Mouse (Mus musculus): ENCODE results near the gene Brinp2. TPM values are rescaled to one million over a fixed set of nuclear protein-coding genes. Genes with fewer than 3 reads are reported as not detected.
A peak's percentile ranks its signal among the peaks of the same experiment; 100 is the strongest.

Brinp2 gene
- total and polyA plus RNA-seq, 3 experiments: 0.03 TPM; not detected in 2

- peaks cover 20 to 21% of the 10 kb centered on the region in 2 experiments for H3K4me1 ChIP-seq (ENCODE audit: control insufficient read depth in 1 of 2, insufficient read depth in 2 of 2, low read length in 2 of 2)
- no peaks in the 10 kb centered on the region; a peak in 1 of 4 replicates for H3K36me3 ChIP-seq (ENCODE audit: control insufficient read depth in 1 of 2, insufficient read depth in 2 of 2, low read length in 2 of 2)
- no peaks in the 10 kb centered on the region for H3K27me3 ChIP-seq (ENCODE audit: control insufficient read depth in 1 of 2, insufficient read depth in 2 of 2, low read length in 2 of 2)
- no peaks in the 10 kb centered on the region for H3K79me2 ChIP-seq (ENCODE audit: control insufficient read depth, insufficient read depth, low read length, poor library complexity)
- H3K27ac ChIP-seq (ENCODE audit: control insufficient read depth, low read depth, low read length): no peak overlapping the region
- no peak overlapping the region for H3K9ac ChIP-seq (ENCODE audit: control insufficient read depth, low read depth, low read length, poor library complexity, severe bottlenecking)
- DNase-seq (ENCODE audit: low read depth, low spot score): no peak
- no peak for TF ChIP-seq SMC3 (IDR thresholded peaks at IDR 0.05; ENCODE audit: low read depth, low read length)
- TF ChIP-seq ZC3H11A (IDR thresholded peaks at IDR 0.05; ENCODE audit: low read depth, low read length): no peak
- no peak for TF ChIP-seq BHLHE40 (IDR thresholded peaks at IDR 0.05; ENCODE audit: borderline replicate concordance, low read depth, low read length)
- TF ChIP-seq MYC (IDR thresholded peaks at IDR 0.05; ENCODE audit: low read depth, low read length): no peak
- TF ChIP-seq ZKSCAN1 (IDR thresholded peaks at IDR 0.05; ENCODE audit: low read depth, low read length): no peak
- TF ChIP-seq MEF2A (IDR thresholded peaks at IDR 0.05; ENCODE audit: extremely low read depth, insufficient replicate concordance, low read depth, low read length, poor library complexity, severe bottlenecking): no peak
- TF ChIP-seq JUND (IDR thresholded peaks at IDR 0.05; ENCODE audit: low read depth, low read length): no peak
- TF ChIP-seq POLR2AphosphoS2 (IDR thresholded peaks at IDR 0.05; ENCODE audit: low read length): no peak
- TF ChIP-seq ELF1 (IDR thresholded peaks at IDR 0.05; ENCODE audit: low read depth, low read length): no peak
- TF ChIP-seq POLR2AphosphoS5 (IDR thresholded peaks at IDR 0.05; ENCODE audit: borderline replicate concordance, low read depth, low read length): no peak
- TF ChIP-seq GATA1 (IDR thresholded peaks at IDR 0.05; ENCODE audit: low read depth, low read length): no peak
- H3K4me3 ChIP-seq (ENCODE audit: control insufficient read depth in 1 of 2, insufficient read depth in 1 of 2, low read depth in 2 of 2, low read length in 2 of 2): no peak overlapping the region
- H3K9me3 ChIP-seq (replicated peaks; ENCODE audit: insufficient read depth, low read length): no peaks in the 10 kb centered on the region
Measured at GRCm38 (mm10) chr1:158226689-158227088, 129.4 kb downstream of the Brinp2 start.

GRCm38 (mm10) chr1:158221048-158221447 is 135.1 kb downstream of the Brinp2 start:
- 0 out of 2 replicates have a peak overlapping the region, but pooled peaks have one; percentile 1 for H3K9ac ChIP-seq (ENCODE audit: control insufficient read depth, low read depth, low read length, poor library complexity, severe bottlenecking)
- H3K79me2 ChIP-seq (ENCODE audit: control insufficient read depth, insufficient read depth, low read length, poor library complexity): no peaks in the 10 kb centered on the region
- H3K27ac ChIP-seq (ENCODE audit: control insufficient read depth, low read depth, low read length): peak overlapping the region; percentile 55
- no peaks in the 10 kb centered on the region for H3K9me3 ChIP-seq (replicated peaks; ENCODE audit: insufficient read depth, low read length)
- peaks cover 13 to 35% of the 10 kb centered on the region in 2 experiments for H3K4me1 ChIP-seq (ENCODE audit: control insufficient read depth in 1 of 2, insufficient read depth in 2 of 2, low read length in 2 of 2)
- no peak overlapping the region for H3K4me3 ChIP-seq (ENCODE audit: control insufficient read depth in 1 of 2, insufficient read depth in 1 of 2, low read depth in 2 of 2, low read length in 2 of 2)
- H3K27me3 ChIP-seq (ENCODE audit: control insufficient read depth in 1 of 2, insufficient read depth in 2 of 2, low read length in 2 of 2): no peaks in the 10 kb centered on the region
- peak; percentile 47; the same call in 1 of the 2 replicates for TF ChIP-seq USF1 (IDR thresholded peaks at IDR 0.05; ENCODE audit: low read depth, low read length)
- TF ChIP-seq RCOR1 (IDR thresholded peaks at IDR 0.05; ENCODE audit: low read depth, low read length): no peak
- no peak for TF ChIP-seq ELF1 (IDR thresholded peaks at IDR 0.05; ENCODE audit: low read depth, low read length)
- peaks cover 0 to 39% of the 10 kb centered on the region in 2 experiments; a peak in 2 of 4 replicates for H3K36me3 ChIP-seq (ENCODE audit: control insufficient read depth in 1 of 2, insufficient read depth in 2 of 2, low read length in 2 of 2)
- peak; percentile 29 for DNase-seq (ENCODE audit: low read depth, low spot score)

- Histone ChIP-seq H3K27ac (ENCODE audit: control insufficient read depth, low read depth, low read length) (peak overlapping the region; percentile 97; the same call in 1 of the 2 replicates), H3K79me2 (ENCODE audit: control insufficient read depth, insufficient read depth, low read length, poor library complexity) (no peaks in the 10 kb centered on the region), H3K36me3 (ENCODE audit: control insufficient read depth in 1 of 2, insufficient read depth in 2 of 2, low read length in 2 of 2) (peaks cover 0 to 39% of the 10 kb centered on the region in 2 experiments; a peak in 2 of 4 replicates)
Measured at GRCm38 (mm10) chr1:158220148-158220547, 136.0 kb downstream of the Brinp2 start.

More at GRCm38 (mm10) chr1:158220148-158220547, 136.0 kb downstream of the Brinp2 start:
- peak; percentile 42; the same call in 1 of the 2 replicates for TF ChIP-seq ZNF384 (IDR thresholded peaks at IDR 0.05; ENCODE audit: low read depth, low read length)
- no peak for TF ChIP-seq RCOR1 (IDR thresholded peaks at IDR 0.05; ENCODE audit: low read depth, low read length)
- Histone ChIP-seq H3K4me1 (ENCODE audit: control insufficient read depth in 1 of 2, insufficient read depth in 2 of 2, low read length in 2 of 2) (peaks cover 13 to 35% of the 10 kb centered on the region in 2 experiments), H3K4me3 (ENCODE audit: control insufficient read depth in 1 of 2, insufficient read depth in 1 of 2, low read depth in 2 of 2, low read length in 2 of 2) (no peak overlapping the region), H3K9me3 (replicated peaks; ENCODE audit: insufficient read depth, low read length) (no peaks in the 10 kb centered on the region), H3K27me3 (ENCODE audit: control insufficient read depth in 1 of 2, insufficient read depth in 2 of 2, low read length in 2 of 2) (no peaks in the 10 kb centered on the region), H3K9ac (ENCODE audit: control insufficient read depth, low read depth, low read length, poor library complexity, severe bottlenecking) (no peak overlapping the region)
- no peak for DNase-seq (ENCODE audit: low read depth, low spot score)
